Mouse (Mus musculus): ENCODE measurements around the gene Cask.

GRCm38 (mm10) chrX:13577647-13578046, 273.5 kb downstream of the Cask start:
- TF ChIP-seq POLR2A (IDR thresholded peaks at IDR 0.05; ENCODE audit: borderline replicate concordance, control insufficient read depth, low read depth, low read length) = no peak
- TF ChIP-seq CTCF (IDR thresholded peaks at IDR 0.05; ENCODE audit: control insufficient read depth, insufficient read depth, low read length) = no peak
